Mouse (Mus musculus) heart, adult 2 months (tissue): ENCODE results near the gene Bmp6. TPM values are rescaled to one million over a fixed set of nuclear protein-coding genes. Genes with fewer than 3 reads are reported as not detected.
A peak's percentile ranks its signal among the peaks of the same experiment; 100 is the strongest.

ENCODE experiments used
- DNase-seq, 2 experiments: peaks; one replicate each; pipeline ENCODE4 v3.0.0; 2021
- H3K27ac ChIP-seq: fragments of 200-600 bp; 2 replicates; pipeline ENCODE4 v1.8.1; 2022
- H3K27me3 ChIP-seq: fragments of 200-500 bp; 2 replicates; pipeline ENCODE4 v1.6.1; 2012; ENCODE audit warnings: mild to moderate bottlenecking, low read length, inconsistent platforms, mixed read lengths; ENCODE audit not compliant: control insufficient read depth, insufficient read depth
- H3K36me3 ChIP-seq: fragments of 200-500 bp; 2 replicates; pipeline ENCODE4 v1.6.1; 2012; ENCODE audit warnings: low read length, inconsistent platforms; ENCODE audit not compliant: control insufficient read depth, insufficient read depth
- H3K4me1 ChIP-seq: fragments of 200-500 bp; 2 replicates; pipeline ENCODE4 v1.6.1; 2011; ENCODE audit warnings: low read length; ENCODE audit not compliant: control insufficient read depth, insufficient read depth
- H3K4me3 ChIP-seq: fragments of 200-600 bp; 2 replicates; pipeline ENCODE4 v1.8.1; 2022
- H3K79me2 ChIP-seq: fragments of 200-500 bp; replicated peaks from 2 replicates; pipeline ENCODE4 v1.6.1; 2012; ENCODE audit warnings: mild to moderate bottlenecking, inconsistent platforms, low read length, moderate library complexity, mixed read lengths; ENCODE audit not compliant: control insufficient read depth, insufficient read depth
- H3K9ac ChIP-seq: fragments of 200-500 bp; 2 replicates; pipeline ENCODE4 v1.6.1; 2012; ENCODE audit warnings: low read depth, mild to moderate bottlenecking, control low read depth, inconsistent platforms, low read length, mixed read lengths
- CTCF ChIP-seq: fragments of 200-600 bp; IDR thresholded peaks from 2 replicates; pipeline ENCODE4 v1.8.1; 2022; ENCODE audit warnings: antibody characterized with exemption, mild to moderate bottlenecking, moderate library complexity
- EP300 ChIP-seq: fragments of 200-500 bp; IDR thresholded peaks from 2 replicates; pipeline ENCODE4 v1.6.1; 2011; ENCODE audit warnings: low read depth, low read length, control low read depth; ENCODE audit not compliant: insufficient read depth
- POLR2A ChIP-seq: fragments of 200-500 bp; IDR thresholded peaks from 2 replicates; pipeline ENCODE4 v1.6.1; 2011; ENCODE audit warnings: mild to moderate bottlenecking, low read depth, low read length, control low read depth; ENCODE audit not compliant: insufficient read depth
- WGBS: fragments of 180-500 bp; shearing (Covaris S2); methylation state at CpG from one replicate; pipeline ENCODE4 v1.1.7; 2018; 5-methylcytosine and 5-hydroxymethylcytosine counted together
- intact Hi-C: fragments of 180-260 bp; cut with DNase I; formaldehyde crosslinking; loops from one replicate; pipeline ENCODE4 v1.15.1; 2025
- polyA plus RNA-seq: library from polyadenylated mRNA; depleted of rRNA; stranded (reverse); fragments of >200 nt; gene quantifications from 2 replicates; pipeline ENCODE4 v1.2.3, GENCODE M21; 2012
- total RNA-seq, 2 experiments: library from RNA; stranded (reverse); gene quantifications; 2 replicates each; pipeline ENCODE4 v1.2.3; 2021

Bmp6 gene
- total and polyA plus RNA-seq, 3 experiments: 19.3 to 28.8 (median 23.0) TPM

DNA sequence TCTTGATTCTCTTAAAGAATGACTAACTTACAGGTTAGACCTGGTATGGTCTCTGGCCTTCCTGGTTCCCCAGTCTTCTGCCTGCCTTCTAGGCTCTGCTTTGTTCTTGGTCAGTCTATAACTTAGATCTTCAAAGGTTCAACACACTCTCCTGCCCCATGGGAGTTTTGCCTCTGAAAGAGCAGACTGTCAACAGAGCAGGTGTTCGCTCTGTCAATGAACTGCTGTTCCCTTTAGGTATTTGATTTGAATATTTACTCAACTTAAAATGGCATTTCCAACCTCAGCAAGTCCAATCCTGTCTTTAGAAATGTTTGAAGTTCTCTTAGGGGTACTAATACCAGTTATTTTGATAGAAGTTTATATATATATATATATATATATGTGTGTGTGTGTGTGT is 26.5 kb upstream of the Bmp6 start:
- H3K4me1 ChIP-seq: no peaks in the 10 kb centered on the region
- no peak for DNase-seq
- H3K27ac ChIP-seq: no peak overlapping the region
- intact Hi-C loops: no loop called here
- H3K4me3 ChIP-seq: no peak overlapping the region
- no peaks in the 10 kb centered on the region for H3K27me3 ChIP-seq
- no peaks in the 10 kb centered on the region for H3K79me2 ChIP-seq
- H3K36me3 ChIP-seq: no peaks in the 10 kb centered on the region
- TF ChIP-seq EP300 (no peak), POLR2A (no peak), CTCF (no peak)
- WGBS: 95% methylated on average over 1 of the region's 1 CpGs
- H3K9ac ChIP-seq: no peak overlapping the region

DNA sequence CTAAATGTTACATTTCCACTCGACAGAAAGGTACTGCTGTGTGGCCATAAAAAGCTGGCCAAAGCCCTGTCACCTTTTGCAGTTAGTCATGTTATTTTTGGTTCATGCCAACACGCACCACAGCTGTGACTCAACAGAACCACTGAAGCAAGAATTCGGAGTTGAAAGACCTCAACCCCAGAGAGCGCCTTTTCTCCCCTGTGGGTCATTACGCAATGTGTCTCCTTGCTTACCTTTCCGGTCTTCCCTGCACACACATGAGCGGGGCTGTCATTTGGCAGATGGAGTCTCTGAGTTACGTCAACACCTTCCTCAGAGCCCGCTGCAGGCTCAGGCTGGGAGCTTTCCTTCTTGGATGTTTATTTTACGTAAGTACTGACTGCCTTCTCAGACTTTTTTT is 24.6 kb upstream of the Bmp6 start:
- 39% methylated on average over 10 of the region's 10 CpGs for WGBS
- intact Hi-C loops: no loop called here
- no peak overlapping the region for H3K27ac ChIP-seq
- H3K36me3 ChIP-seq: no peaks in the 10 kb centered on the region
- no peaks in the 10 kb centered on the region for H3K79me2 ChIP-seq
- no peak overlapping the region for H3K4me3 ChIP-seq
- DNase-seq: peak in 1 of 2 experiments; percentile 6
- no peak overlapping the region for H3K9ac ChIP-seq
- no peaks in the 10 kb centered on the region for H3K27me3 ChIP-seq
- no peaks in the 10 kb centered on the region for H3K4me1 ChIP-seq
- TF ChIP-seq EP300 (no peak), POLR2A (no peak), CTCF (no peak)

DNA sequence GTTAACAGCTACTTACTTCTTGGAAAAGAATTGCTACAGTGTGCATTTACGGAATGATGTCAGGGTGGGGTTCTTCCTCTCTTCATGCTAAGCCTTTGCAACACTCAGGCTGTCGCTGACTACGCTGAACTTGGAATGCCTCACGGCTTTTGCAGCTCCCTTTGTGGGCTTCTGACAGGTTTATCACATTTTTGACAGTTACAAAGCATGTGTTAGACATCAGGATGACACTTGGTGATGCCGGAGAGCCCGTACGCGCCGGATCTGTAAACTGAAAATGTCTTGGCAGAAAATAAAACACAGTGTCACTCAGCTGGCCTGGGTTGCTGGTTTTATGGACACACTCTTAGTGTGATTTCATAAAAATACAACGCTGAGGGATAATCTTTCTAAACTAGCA is 20.5 kb upstream of the Bmp6 start:
- Histone ChIP-seq H3K27ac (no peak overlapping the region), H3K36me3 (no peaks in the 10 kb centered on the region), H3K4me3 (no peak overlapping the region), H3K79me2 (no peaks in the 10 kb centered on the region), H3K9ac (no peak overlapping the region), H3K4me1 (no peaks in the 10 kb centered on the region), H3K27me3 (no peaks in the 10 kb centered on the region)
- WGBS: 21% methylated on average over 10 of the region's 10 CpGs
- intact Hi-C loops: no loop called here
- peak in 1 of 2 experiments; percentile 9 for DNase-seq
- TF ChIP-seq EP300 (no peak), CTCF (no peak), POLR2A (no peak)

DNA sequence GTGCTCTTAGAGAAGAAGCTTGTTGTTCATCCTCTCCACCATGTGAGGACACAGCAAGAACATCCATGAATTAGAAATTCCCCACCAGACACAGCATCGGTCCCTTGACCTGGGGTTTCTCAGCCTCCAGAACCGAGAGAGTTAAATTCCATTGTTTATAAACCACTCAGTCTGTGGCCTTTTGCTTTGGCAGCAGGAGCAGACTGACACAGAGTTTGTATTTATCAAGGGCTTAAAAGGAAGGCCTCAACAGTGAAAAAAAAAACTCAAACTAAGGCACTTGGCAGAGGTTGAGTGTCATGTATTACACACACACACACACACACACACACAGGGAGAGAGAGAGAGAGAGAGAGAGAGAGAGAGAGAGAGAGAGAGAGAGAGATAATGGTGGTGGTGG is 17.5 kb upstream of the Bmp6 start:
- 29% methylated on average over 2 of the region's 2 CpGs for WGBS
- TF ChIP-seq CTCF (no peak), EP300 (no peak), POLR2A (no peak)
- no peaks in the 10 kb centered on the region for H3K27me3 ChIP-seq

DNA sequence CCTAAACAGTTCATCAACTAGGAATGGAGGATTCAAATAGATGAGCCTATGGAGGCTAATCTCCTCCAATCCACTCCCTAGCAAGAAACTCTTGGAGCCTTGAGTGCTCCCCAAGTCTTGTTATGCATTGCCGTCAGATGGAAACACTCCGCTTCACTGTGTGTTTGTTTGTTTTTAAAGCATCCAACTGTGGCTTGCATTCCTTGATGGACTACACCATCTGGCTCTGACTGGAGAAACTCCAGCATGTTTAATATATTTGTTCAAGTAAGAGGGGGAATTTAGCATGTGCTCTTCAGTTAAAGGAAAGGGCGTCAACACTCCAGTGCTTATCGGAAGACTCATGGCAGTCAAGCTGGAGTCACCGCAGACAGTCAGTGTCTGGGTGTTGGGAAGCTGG is 11.4 kb upstream of the Bmp6 start:
- Histone ChIP-seq H3K36me3 (no peaks in the 10 kb centered on the region), H3K9ac (no peak overlapping the region), H3K27ac (no peak overlapping the region), H3K79me2 (no peaks in the 10 kb centered on the region), H3K4me3 (no peak overlapping the region), H3K4me1 (no peaks in the 10 kb centered on the region), H3K27me3 (no peaks in the 10 kb centered on the region)
- WGBS: 86% methylated on average over 5 of the region's 5 CpGs
- TF ChIP-seq POLR2A (no peak), EP300 (no peak), CTCF (no peak)
- intact Hi-C loops: no loop called here
- no peak for DNase-seq

More for the DNA sequence above, 17.5 kb upstream of the Bmp6 start:
- no peaks in the 10 kb centered on the region for H3K4me1 ChIP-seq
- H3K36me3 ChIP-seq: no peaks in the 10 kb centered on the region
- no peak overlapping the region for H3K4me3 ChIP-seq
- no peak overlapping the region for H3K27ac ChIP-seq
- H3K79me2 ChIP-seq: no peaks in the 10 kb centered on the region
- intact Hi-C loops: no loop called here
- no peak for DNase-seq
- no peak overlapping the region for H3K9ac ChIP-seq

DNA sequence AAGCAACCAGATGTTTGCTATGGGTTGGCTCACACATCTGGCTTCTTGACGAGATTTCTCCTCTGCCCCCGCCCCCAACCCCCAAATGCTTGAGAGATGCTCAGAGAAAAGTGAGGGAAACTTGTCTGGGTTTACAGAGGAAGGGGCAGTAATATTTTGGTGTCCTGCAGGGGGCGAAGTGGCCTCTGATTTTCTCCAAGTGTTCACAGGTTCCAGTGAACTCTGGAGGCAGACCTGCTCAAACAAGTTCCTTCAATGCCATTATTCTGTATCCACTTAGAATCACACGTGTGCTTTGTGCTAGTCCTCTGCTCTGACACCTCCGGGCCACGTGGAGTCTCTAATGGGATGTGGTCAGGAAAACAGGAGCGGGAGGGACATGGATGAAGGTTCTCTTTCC is 2.3 kb upstream of the Bmp6 start:
- no peak overlapping the region for H3K27ac ChIP-seq
- no peak overlapping the region for H3K4me3 ChIP-seq
- H3K9ac ChIP-seq: no peak overlapping the region
- intact Hi-C loops: loop anchor here (1.0 to 5.0 kb wide), 3 partner anchors 165 to 255 kb away; no protein-coding TSS in a partner anchor
- H3K27me3 ChIP-seq: peaks cover 6% of the 10 kb centered on the region
- peak; percentile 56 to 79 for DNase-seq
- peaks cover 3% of the 10 kb centered on the region for H3K4me1 ChIP-seq
- H3K36me3 ChIP-seq: no peaks in the 10 kb centered on the region
- TF ChIP-seq POLR2A: no peak
- peak; percentile 85 for TF ChIP-seq CTCF
- 24% methylated on average over 7 of the region's 7 CpGs for WGBS
- no peaks in the 10 kb centered on the region; the same call in 1 of the 2 replicates for H3K79me2 ChIP-seq

DNA sequence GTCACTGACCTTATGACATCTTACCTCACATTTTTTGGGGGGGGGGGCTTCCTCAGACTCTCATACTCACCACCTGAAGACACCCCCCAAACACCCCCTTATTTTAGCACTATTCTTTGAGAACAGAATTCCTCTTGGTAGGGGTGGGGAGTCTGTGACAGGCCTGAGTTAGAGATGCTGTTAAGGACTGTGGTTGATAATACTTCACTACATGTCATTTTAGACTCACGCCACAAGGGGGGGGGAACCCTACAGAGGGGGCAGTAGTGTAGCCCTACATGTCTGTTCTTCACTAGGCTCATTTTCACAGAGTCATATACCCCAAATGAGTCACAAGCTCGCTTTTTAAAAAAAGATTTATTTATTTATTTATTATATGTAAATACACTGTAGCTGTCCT is 1.7 kb upstream of the Bmp6 start:
- H3K4me1 ChIP-seq: peaks cover 3% of the 10 kb centered on the region
- H3K79me2 ChIP-seq: no peaks in the 10 kb centered on the region; the same call in 1 of the 2 replicates
- no peak overlapping the region for H3K4me3 ChIP-seq
- WGBS: 72% methylated on average over 2 of the region's 2 CpGs
- TF ChIP-seq EP300 (no peak), CTCF (peak; percentile 40)
- H3K27me3 ChIP-seq: peaks cover 6% of the 10 kb centered on the region
- no peak overlapping the region for H3K27ac ChIP-seq
- H3K9ac ChIP-seq: no peak overlapping the region
- DNase-seq: no peak
- intact Hi-C loops: loop anchor here (2.0 to 5.0 kb wide), 2 partner anchors 238 to 254 kb away; no protein-coding TSS in a partner anchor
- H3K36me3 ChIP-seq: no peaks in the 10 kb centered on the region
